Mouse (Mus musculus) lung, postnatal 0 days (tissue): ENCODE data around the gene Lrp6.

Source experiments
- CTCF ChIP-seq: IDR thresholded peaks from 2 replicates; pipeline ENCODE4 v1.5.1; 2016; ENCODE audit warnings: antibody characterized with exemption, mild to moderate bottlenecking
- EP300 ChIP-seq: IDR thresholded peaks from 2 replicates; pipeline ENCODE4 v1.6.1; 2016; ENCODE audit warnings: antibody characterized with exemption, mild to moderate bottlenecking, control low read depth

- TF ChIP-seq CTCF (no peak), EP300 (no peak)
Observed at GRCm38 (mm10) chr6:134494828-134495698, 71.7 kb downstream of the Lrp6 start.
